Mouse (Mus musculus) intestine, embryonic 16.5 days (tissue): ENCODE results near the gene Macrod1. TPM values are rescaled to one million over a fixed set of nuclear protein-coding genes. Genes with fewer than 3 reads are reported as not detected.

Source experiments
- ATAC-seq: fragments of 200-750 bp; cut with Nextera tagmentation; 2 replicates; pipeline ENCODE4 v1.8.0; 2017; ENCODE audit warnings: moderate TSS enrichment, moderate library complexity
- H3K27ac ChIP-seq: fragments of 300-500 bp; sonication (generic); 2 replicates; pipeline ENCODE4 v1.5.1; 2014; ENCODE audit warnings: mild to moderate bottlenecking, low read length
- H3K27me3 ChIP-seq: fragments of 300-500 bp; sonication (generic); replicated peaks from 2 replicates; pipeline ENCODE4 v1.6.1; 2014; ENCODE audit warnings: low read length, control low read depth, mixed read lengths; ENCODE audit not compliant: control insufficient read depth, insufficient read depth
- H3K36me3 ChIP-seq: fragments of 300-500 bp; sonication (generic); 2 replicates; pipeline ENCODE4 v1.6.1; 2014; ENCODE audit warnings: low read length, control low read depth; ENCODE audit not compliant: control insufficient read depth, insufficient read depth
- H3K4me1 ChIP-seq: fragments of 300-500 bp; sonication (generic); 2 replicates; pipeline ENCODE4 v1.6.1; 2014; ENCODE audit warnings: low read length, control low read depth, mixed read lengths; ENCODE audit not compliant: control insufficient read depth, insufficient read depth
- H3K4me2 ChIP-seq: fragments of 300-500 bp; sonication (generic); 2 replicates; pipeline ENCODE4 v1.6.1; 2014; ENCODE audit warnings: low read depth, low read length, control low read depth
- H3K4me3 ChIP-seq: fragments of 300-500 bp; sonication (generic); 2 replicates; pipeline ENCODE4 v1.5.1; 2014; ENCODE audit warnings: mild to moderate bottlenecking, low read length
- H3K9ac ChIP-seq: fragments of 300-500 bp; sonication (generic); 2 replicates; pipeline ENCODE4 v1.6.1; 2014; ENCODE audit warnings: low read depth, low read length
- H3K9me3 ChIP-seq: fragments of 300-500 bp; sonication (generic); 2 replicates; pipeline ENCODE4 v1.6.1; 2016; ENCODE audit warnings: low read length, control low read depth; ENCODE audit not compliant: control insufficient read depth
- WGBS: fragments of 180-500 bp; shearing (Covaris S2); extraction: QIAGEN DNeasy Blood & Tissue Kit; methylation state at CpG from one replicate; pipeline ENCODE4 v1.1.7; 2014; 5-methylcytosine and 5-hydroxymethylcytosine counted together
- polyA plus RNA-seq: library from polyadenylated mRNA; unstranded; fragments of >200 nt; fragmentation: Nextera tagmentation; extraction: Ambion mirVana; gene quantifications from 2 replicates; pipeline ENCODE4 v1.2.1, GENCODE M21; 2015

The Macrod1 gene
- polyA plus RNA-seq, 1 experiment from 2014 or later = 11.6 TPM

- Histone ChIP-seq H3K27me3 (0 out of 2 replicates have a peak, but pooled peaks cover 3% of the 10 kb centered on the region), H3K4me2 (no peak overlapping the region), H3K4me1 (peaks cover 13% of the 10 kb centered on the region), H3K36me3 (no peaks in the 10 kb centered on the region), H3K27ac (no peak overlapping the region), H3K4me3 (no peak overlapping the region), H3K9ac (no peak overlapping the region), H3K9me3 (no peaks in the 10 kb centered on the region)
- 83% methylated on average over 7 of the region's 7 CpGs for WGBS
- no peak for ATAC-seq
Measured at GRCm38 (mm10) chr19:7151300-7151926, 94.8 kb downstream of the Macrod1 start.

- ATAC-seq = no peak
- peaks cover 13% of the 10 kb centered on the region for H3K4me1 ChIP-seq
- H3K9ac ChIP-seq = no peak overlapping the region
- no peaks in the 10 kb centered on the region for H3K36me3 ChIP-seq
- no peak overlapping the region for H3K27ac ChIP-seq
- no peaks in the 10 kb centered on the region for H3K9me3 ChIP-seq
- 90% methylated on average over 6 of the region's 6 CpGs for WGBS
- H3K4me2 ChIP-seq = no peak overlapping the region
- H3K27me3 ChIP-seq = 0 out of 2 replicates have a peak, but pooled peaks cover 3% of the 10 kb centered on the region
- H3K4me3 ChIP-seq = no peak overlapping the region
Measured at GRCm38 (mm10) chr19:7151927-7152653, 95.5 kb downstream of the Macrod1 start.

GRCm38 (mm10) chr19:7153232-7153631 is 96.6 kb downstream of the Macrod1 start:
- H3K36me3 ChIP-seq = no peaks in the 10 kb centered on the region
- no peak overlapping the region for H3K9ac ChIP-seq
- H3K4me1 ChIP-seq = peaks cover 16% of the 10 kb centered on the region
- no peak overlapping the region for H3K4me2 ChIP-seq
- 29% methylated on average over 7 of the region's 7 CpGs for WGBS
- 0 out of 2 replicates have a peak, but pooled peaks cover 3% of the 10 kb centered on the region for H3K27me3 ChIP-seq
- no peaks in the 10 kb centered on the region for H3K9me3 ChIP-seq
- H3K4me3 ChIP-seq = no peak overlapping the region
- H3K27ac ChIP-seq = no peak overlapping the region
- ATAC-seq = peak; percentile 53

GRCm38 (mm10) chr19:7155196-7155595 is 98.6 kb downstream of the Macrod1 start:
- 68% methylated on average over 6 of the region's 6 CpGs for WGBS
- Histone ChIP-seq H3K4me3 (no peak overlapping the region), H3K36me3 (no peaks in the 10 kb centered on the region), H3K4me2 (no peak overlapping the region), H3K9ac (no peak overlapping the region), H3K27ac (no peak overlapping the region), H3K27me3 (0 out of 2 replicates have a peak, but pooled peaks cover 3% of the 10 kb centered on the region), H3K4me1 (peaks cover 16% of the 10 kb centered on the region), H3K9me3 (no peaks in the 10 kb centered on the region)
- ATAC-seq = peak; percentile 26

- Histone ChIP-seq H3K4me2 (no peak overlapping the region), H3K4me3 (no peak overlapping the region), H3K27ac (no peak overlapping the region), H3K4me1 (peaks cover 20% of the 10 kb centered on the region), H3K36me3 (no peaks in the 10 kb centered on the region), H3K9me3 (no peaks in the 10 kb centered on the region), H3K27me3 (0 out of 2 replicates have a peak, but pooled peaks cover 2% of the 10 kb centered on the region), H3K9ac (no peak overlapping the region)
- no peak for ATAC-seq
- 43% methylated on average over 14 of the region's 14 CpGs for WGBS
Measured at GRCm38 (mm10) chr19:7157734-7158133, 101.1 kb downstream of the Macrod1 start.

GRCm38 (mm10) chr19:7160151-7160906 is 103.7 kb downstream of the Macrod1 start:
- Histone ChIP-seq H3K9ac (no peak overlapping the region; the same call in 1 of the 2 replicates), H3K9me3 (no peaks in the 10 kb centered on the region), H3K4me2 (no peak overlapping the region; the same call in 1 of the 2 replicates), H3K36me3 (no peaks in the 10 kb centered on the region), H3K27ac (no peak overlapping the region), H3K4me1 (peaks cover 16% of the 10 kb centered on the region), H3K27me3 (peaks cover 14% of the 10 kb centered on the region), H3K4me3 (no peak overlapping the region)
- WGBS = 12% methylated on average over 13 of the region's 14 CpGs
- ATAC-seq = no peak

- no peak overlapping the region for H3K4me3 ChIP-seq
- WGBS = 78% methylated on average over 3 of the region's 3 CpGs
- peaks cover 21% of the 10 kb centered on the region for H3K4me1 ChIP-seq
- peaks cover 19% of the 10 kb centered on the region for H3K27me3 ChIP-seq
- no peak overlapping the region for H3K4me2 ChIP-seq
- no peak for ATAC-seq
- no peaks in the 10 kb centered on the region for H3K36me3 ChIP-seq
- H3K9me3 ChIP-seq = no peaks in the 10 kb centered on the region
- no peak overlapping the region for H3K9ac ChIP-seq
- H3K27ac ChIP-seq = no peak overlapping the region
Measured at GRCm38 (mm10) chr19:7161064-7161463, 104.5 kb downstream of the Macrod1 start.

GRCm38 (mm10) chr19:7164238-7164637 is 107.6 kb downstream of the Macrod1 start:
- no peaks in the 10 kb centered on the region for H3K9me3 ChIP-seq
- 30% methylated on average over 6 of the region's 6 CpGs for WGBS
- no peak for ATAC-seq
- peak overlapping the region; percentile 66 for H3K4me3 ChIP-seq
- peaks cover 21% of the 10 kb centered on the region for H3K4me1 ChIP-seq
- no peaks in the 10 kb centered on the region for H3K36me3 ChIP-seq
- H3K9ac ChIP-seq = no peak overlapping the region
- peaks cover 40% of the 10 kb centered on the region for H3K27me3 ChIP-seq
- H3K4me2 ChIP-seq = 0 out of 2 replicates have a peak overlapping the region, but pooled peaks have one; percentile 100
- H3K27ac ChIP-seq = no peak overlapping the region

GRCm38 (mm10) chr19:7164820-7165323 is 108.3 kb downstream of the Macrod1 start:
- Histone ChIP-seq H3K4me1 (peaks cover 21% of the 10 kb centered on the region), H3K27ac (no peak overlapping the region), H3K4me2 (peak overlapping the region; percentile 100), H3K36me3 (no peaks in the 10 kb centered on the region), H3K4me3 (peak overlapping the region; percentile 66), H3K9me3 (no peaks in the 10 kb centered on the region), H3K9ac (peak overlapping the region; percentile 74), H3K27me3 (peaks cover 40% of the 10 kb centered on the region)
- ATAC-seq = no peak
- under 1% methylated on average over 35 of the region's 35 CpGs for WGBS
